Mouse (Mus musculus): Measurements from ENCODE around the gene Col26a1. TPM values are rescaled to one million over a fixed set of nuclear protein-coding genes. Genes with fewer than 3 reads are reported as not detected.

Col26a1 gene
- total and polyA plus RNA-seq, 3 experiments: 0.72 TPM; not detected in 2

DNA sequence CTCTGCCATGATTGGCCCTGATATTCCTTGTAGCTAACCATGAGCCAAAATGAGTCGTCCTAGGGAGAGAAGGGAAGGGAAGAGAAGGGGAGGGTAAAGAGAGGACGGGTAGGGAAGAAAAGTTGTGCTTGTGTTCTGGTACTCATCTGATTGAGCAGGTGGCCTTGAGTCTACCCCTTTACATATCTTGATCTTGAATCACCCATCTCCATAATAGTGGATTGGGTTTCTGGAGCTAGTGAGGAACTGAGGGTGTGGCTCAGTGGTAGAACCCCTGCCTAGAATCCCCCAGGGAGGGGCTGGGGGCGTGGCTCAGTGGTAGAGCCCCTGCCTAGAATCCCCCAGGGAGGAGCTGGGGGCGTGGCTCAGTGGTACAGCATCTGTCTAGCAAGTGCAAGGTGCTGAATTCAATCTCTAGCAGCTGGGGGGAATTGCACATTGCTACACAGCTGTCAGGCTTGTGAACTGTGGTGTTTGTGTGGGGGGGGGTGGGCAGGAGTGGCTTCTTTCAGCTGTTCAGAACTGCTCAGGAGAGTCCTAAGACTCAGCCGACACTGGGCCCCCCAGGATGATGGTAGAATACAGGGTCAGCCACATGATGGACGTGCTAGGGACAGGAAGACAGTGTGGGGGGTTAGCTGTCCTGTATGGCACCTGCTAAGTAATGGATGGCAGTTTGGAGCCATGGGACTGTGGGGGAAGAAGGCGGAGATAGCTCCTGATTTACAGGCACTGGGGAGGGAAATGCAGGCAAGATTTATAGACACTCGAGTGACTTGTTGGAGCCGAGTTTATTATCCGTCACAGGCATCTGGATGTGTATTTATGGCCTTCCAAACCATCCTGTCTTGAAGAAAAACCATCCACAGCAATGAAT is 166.1 kb downstream of the Col26a1 start:
- DNase-seq (ENCODE audit: extremely low read depth): no peak
- no peak overlapping the region for H3K4me3 ChIP-seq (replicated peaks in 1 of 3; ENCODE audit: low read depth in 2 of 3, low read length in 2 of 3, poor library complexity in 1 of 3)
- no peaks in the 10 kb centered on the region for H3K4me1 ChIP-seq (ENCODE audit: control insufficient read depth in 1 of 2, insufficient read depth in 2 of 2)
- no peaks in the 10 kb centered on the region for H3K79me2 ChIP-seq (replicated peaks; ENCODE audit: control insufficient read depth, extremely low read depth, insufficient read depth, poor library complexity, severe bottlenecking)
- H3K36me3 ChIP-seq (replicated peaks in 1 of 2; ENCODE audit: control insufficient read depth in 1 of 2, insufficient read depth in 1 of 2, low read length in 1 of 2): no peaks in the 10 kb centered on the region
- no peak overlapping the region for H3K27ac ChIP-seq (ENCODE audit: insufficient read depth, low read depth)
- H3K27me3 ChIP-seq (replicated peaks): peaks cover 43% of the 10 kb centered on the region
- dilution Hi-C loops (cut with MboI; ENCODE audit: extremely low pct_ligation_motif_present, extremely low pct_unique_long_range_greater_than_20kb, low sequenced_read_pairs) (no loop called here), in situ Hi-C loops (cut with MboI; ENCODE audit: low pct_ligation_motif_present, low pct_unique_long_range_greater_than_20kb, low sequenced_read_pairs) (no loop called here)
- H3K9ac ChIP-seq (ENCODE audit: insufficient read depth, low read depth): no peak overlapping the region
- peaks cover 5% of the 10 kb centered on the region for H3K9me3 ChIP-seq (replicated peaks; ENCODE audit: low read length)
- no peak for TF ChIP-seq USF2 (conservative IDR thresholded peaks at IDR 0.05; ENCODE audit: low read depth, low read length)
- no peak for TF ChIP-seq ZKSCAN1 (IDR thresholded peaks at IDR 0.05; ENCODE audit: borderline replicate concordance, low read depth, low read length)
- TF ChIP-seq TCF12 (IDR thresholded peaks at IDR 0.05; ENCODE audit: low read depth, low read length): no peak
- TF ChIP-seq ZNF384 (IDR thresholded peaks at IDR 0.05; ENCODE audit: low read depth, low read length): no peak
- TF ChIP-seq UBTF (IDR thresholded peaks at IDR 0.05; ENCODE audit: low read depth, low read length): no peak
- no peak for TF ChIP-seq HCFC1 (IDR thresholded peaks at IDR 0.05; ENCODE audit: low read depth, low read length)
- no peak for TF ChIP-seq NRF1 (IDR thresholded peaks at IDR 0.05; ENCODE audit: low read depth, low read length)
- TF ChIP-seq MAFK (IDR thresholded peaks at IDR 0.05; ENCODE audit: insufficient replicate concordance, low read length): no peak
- no peak for TF ChIP-seq CHD1 (IDR thresholded peaks at IDR 0.05; ENCODE audit: low read depth, low read length)
- TF ChIP-seq USF1 (IDR thresholded peaks at IDR 0.05; ENCODE audit: low read depth, low read length): no peak
- TF ChIP-seq EP300 (IDR thresholded peaks at IDR 0.05; ENCODE audit: low read length): no peak
- TF ChIP-seq SMC3 (IDR thresholded peaks at IDR 0.05; ENCODE audit: low read depth, low read length): no peak
- TF ChIP-seq KAT2A (IDR thresholded peaks at IDR 0.05; ENCODE audit: insufficient replicate concordance, low read length): no peak
- no peak for TF ChIP-seq JUN (IDR thresholded peaks at IDR 0.05; ENCODE audit: insufficient read depth, low read depth, low read length)
- no peak for TF ChIP-seq POLR2A (IDR thresholded peaks at IDR 0.05; ENCODE audit: low read depth, low read length)
- TF ChIP-seq RAD21 (IDR thresholded peaks at IDR 0.05; ENCODE audit: low read depth, low read length): no peak
- no peak for TF ChIP-seq E2F4 (IDR thresholded peaks at IDR 0.05; ENCODE audit: insufficient replicate concordance, low read depth, low read length)
- no peak overlapping the region for H3K4me2 ChIP-seq (ENCODE audit: insufficient read depth, low read depth, poor library complexity, severe bottlenecking)

DNA sequence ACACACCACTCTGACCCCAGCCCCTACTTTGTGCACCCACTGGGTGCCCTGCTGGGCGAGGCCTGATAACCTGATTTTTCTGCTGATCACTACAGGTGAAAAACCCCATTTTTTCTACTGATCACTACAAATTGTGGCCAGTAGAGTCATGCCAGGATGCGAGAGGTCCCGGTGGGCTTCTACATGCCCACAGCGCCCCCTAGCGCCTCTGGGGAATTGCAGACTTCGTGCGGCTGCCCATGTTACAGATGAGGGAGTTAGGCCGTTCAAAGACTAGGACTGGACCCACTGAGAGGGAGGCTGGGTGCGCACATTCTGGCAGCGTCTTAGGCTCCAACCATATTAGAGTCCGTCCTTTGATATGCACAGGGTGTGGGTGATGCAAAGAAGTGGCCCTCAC is 168.1 kb downstream of the Col26a1 start:
- Histone ChIP-seq H3K4me2 (ENCODE audit: insufficient read depth, low read depth, poor library complexity, severe bottlenecking) (no peak overlapping the region), H3K4me3 (replicated peaks in 1 of 3; ENCODE audit: low read depth in 2 of 3, low read length in 2 of 3, poor library complexity in 1 of 3) (no peak overlapping the region), H3K9me3 (replicated peaks; ENCODE audit: low read length) (peaks cover 2% of the 10 kb centered on the region), H3K27me3 (replicated peaks) (peaks cover 51% of the 10 kb centered on the region), H3K79me2 (replicated peaks; ENCODE audit: control insufficient read depth, extremely low read depth, insufficient read depth, poor library complexity, severe bottlenecking) (no peaks in the 10 kb centered on the region), H3K27ac (ENCODE audit: insufficient read depth, low read depth) (no peak overlapping the region), H3K36me3 (replicated peaks in 1 of 2; ENCODE audit: control insufficient read depth in 1 of 2, insufficient read depth in 1 of 2, low read length in 1 of 2) (no peaks in the 10 kb centered on the region), H3K9ac (ENCODE audit: insufficient read depth, low read depth) (no peak overlapping the region), H3K4me1 (ENCODE audit: control insufficient read depth in 1 of 2, insufficient read depth in 2 of 2) (no peaks in the 10 kb centered on the region)
- peak; percentile 12 to 56; a peak in 3 of 4 replicates for TF ChIP-seq CTCF (conservative IDR thresholded peaks at IDR 0.05 in 1 of 2, IDR thresholded peaks at IDR 0.05 in 1 of 2; ENCODE audit: low read depth in 2 of 2, low read length in 2 of 2)
- peak; percentile 9; the same call in 1 of the 2 replicates for TF ChIP-seq SMC3 (IDR thresholded peaks at IDR 0.05; ENCODE audit: low read depth, low read length)
- TF ChIP-seq RAD21 (IDR thresholded peaks at IDR 0.05; ENCODE audit: low read depth, low read length): peak; percentile 43
- no peak for TF ChIP-seq MAZ (IDR thresholded peaks at IDR 0.05; ENCODE audit: low read depth, low read length)
- dilution Hi-C loops (cut with MboI; ENCODE audit: extremely low pct_ligation_motif_present, extremely low pct_unique_long_range_greater_than_20kb, low sequenced_read_pairs): no loop called here
- peak; percentile 23 for DNase-seq (ENCODE audit: extremely low read depth)
- in situ Hi-C loops (cut with MboI; ENCODE audit: low pct_ligation_motif_present, low pct_unique_long_range_greater_than_20kb, low sequenced_read_pairs): no loop called here
